Mouse (Mus musculus) right cerebral cortex, postnatal 14 days (tissue): ENCODE measurements at regions not wholly inside any gene's neighbourhood (a gene's known extent, or its start where the extent isn't known, plus 50 kb on each side); places are given as distances from the start of the nearest gene placed in this dataset.
A peak's percentile ranks its signal among the peaks of the same experiment; 100 is the strongest.

Experiments
- DNase-seq: peaks from one replicate; pipeline ENCODE4 v3.0.0; 2022

GRCm38 (mm10) chr9:52591188-52591587, 88.4 kb downstream of the AI593442 start:
- DNase-seq = no peak

GRCm38 (mm10) chr9:52574066-52574465, 105.5 kb downstream of the AI593442 start:
- DNase-seq = peak; percentile 17

GRCm38 (mm10) chr9:52551577-52552281, 127.9 kb downstream of the AI593442 start:
- DNase-seq = no peak

GRCm38 (mm10) chr9:52546071-52546470, 133.5 kb downstream of the AI593442 start:
- DNase-seq = no peak

GRCm38 (mm10) chr9:52539086-52539485, 140.5 kb downstream of the AI593442 start:
- DNase-seq = no peak

GRCm38 (mm10) chr9:52529444-52529915, 150.1 kb downstream of the AI593442 start:
- DNase-seq = no peak

- no peak for DNase-seq
Measured at GRCm38 (mm10) chr9:52500487-52500886, 179.1 kb downstream of the AI593442 start.

- DNase-seq = no peak
Measured at GRCm38 (mm10) chr9:52495483-52496270, 183.9 kb downstream of the AI593442 start.

- no peak for DNase-seq
Measured at GRCm38 (mm10) chr9:52492947-52493505, 186.6 kb downstream of the AI593442 start.

GRCm38 (mm10) chr9:52473555-52474196, 205.9 kb downstream of the AI593442 start:
- no peak for DNase-seq

GRCm38 (mm10) chr9:52472859-52473258, 206.7 kb downstream of the AI593442 start:
- no peak for DNase-seq

- DNase-seq = no peak
Measured at GRCm38 (mm10) chr9:52458518-52458917, 221.1 kb downstream of the AI593442 start.

GRCm38 (mm10) chr9:52454445-52454844, 225.1 kb downstream of the AI593442 start:
- DNase-seq = no peak

GRCm38 (mm10) chr9:52451792-52452191, 227.8 kb downstream of the AI593442 start:
- no peak for DNase-seq

GRCm38 (mm10) chr9:52448245-52448644, 231.3 kb downstream of the AI593442 start:
- DNase-seq = no peak

GRCm38 (mm10) chr9:52443228-52443627, 236.4 kb downstream of the AI593442 start:
- no peak for DNase-seq

- no peak for DNase-seq
Measured at GRCm38 (mm10) chr9:52434215-52434614, 245.4 kb downstream of the AI593442 start.

GRCm38 (mm10) chr9:52425413-52425812, 254.2 kb downstream of the AI593442 start:
- no peak for DNase-seq

- no peak for DNase-seq
Measured at GRCm38 (mm10) chr9:52422622-52423021, 254.2 kb upstream of the Zc3h12c start.

- DNase-seq = no peak
Measured at GRCm38 (mm10) chr9:52415706-52416105, 247.3 kb upstream of the Zc3h12c start.

- peak; percentile 40 for DNase-seq
Measured at GRCm38 (mm10) chr9:52407841-52408240, 239.5 kb upstream of the Zc3h12c start.

GRCm38 (mm10) chr9:52402496-52402895, 234.1 kb upstream of the Zc3h12c start:
- no peak for DNase-seq

- no peak for DNase-seq
Measured at GRCm38 (mm10) chr9:52379031-52379430, 210.7 kb upstream of the Zc3h12c start.
